Mouse (Mus musculus) embryonic facial prominence, embryonic 15.5 days (tissue): ENCODE data around the gene Cadm1. TPM values are rescaled to one million over a fixed set of nuclear protein-coding genes. Genes with fewer than 3 reads are reported as not detected.

ENCODE experiments used
- ATAC-seq: fragments of 200-750 bp; cut with Nextera tagmentation; 2 replicates; pipeline ENCODE4 v1.8.0; 2017; ENCODE audit warnings: low read depth, moderate TSS enrichment; ENCODE audit not compliant: insufficient number of reproducible peaks, low FRiP score, low TSS enrichment
- H3K27ac ChIP-seq: fragments of 300-500 bp; sonication (generic); replicated peaks from 2 replicates; pipeline ENCODE4 v1.5.1; 2015; ENCODE audit warnings: mild to moderate bottlenecking, inconsistent platforms
- H3K27me3 ChIP-seq: fragments of 300-500 bp; sonication (generic); 2 replicates; pipeline ENCODE4 v1.6.1; 2015; ENCODE audit warnings: inconsistent platforms
- H3K36me3 ChIP-seq: fragments of 300-500 bp; sonication (generic); 2 replicates; pipeline ENCODE4 v1.6.1; 2015; ENCODE audit warnings: mild to moderate bottlenecking, inconsistent platforms
- H3K4me1 ChIP-seq: fragments of 300-500 bp; sonication (generic); 2 replicates; pipeline ENCODE4 v1.6.1; 2015; ENCODE audit warnings: inconsistent platforms
- H3K4me2 ChIP-seq: fragments of 300-500 bp; sonication (generic); replicated peaks from 2 replicates; pipeline ENCODE4 v1.6.1; 2015; ENCODE audit warnings: mild to moderate bottlenecking, inconsistent platforms
- H3K4me3 ChIP-seq: fragments of 300-500 bp; sonication (generic); replicated peaks from 2 replicates; pipeline ENCODE4 v1.5.1; 2015; ENCODE audit warnings: mild to moderate bottlenecking, inconsistent platforms
- H3K9ac ChIP-seq: fragments of 300-500 bp; sonication (generic); 2 replicates; pipeline ENCODE4 v1.6.1; 2015; ENCODE audit warnings: inconsistent platforms
- H3K9me3 ChIP-seq: fragments of 300-500 bp; sonication (generic); replicated peaks from 2 replicates; pipeline ENCODE4 v1.6.1; 2016; ENCODE audit warnings: inconsistent platforms
- WGBS: fragments of 180-500 bp; shearing (Covaris S2); methylation state at CpG from one replicate; pipeline ENCODE4 v1.1.7; 2015; 5-methylcytosine and 5-hydroxymethylcytosine counted together
- polyA plus RNA-seq: library from polyadenylated mRNA; unstranded; fragments of >200 nt; fragmentation: Nextera tagmentation; extraction: Ambion mirVana; gene quantifications from 2 replicates; pipeline ENCODE4 v1.2.1, GENCODE M21; 2015

Gene Cadm1
- polyA plus RNA-seq, 1 experiment from 2014 or later, result 65.2 TPM

- no peak overlapping the region for H3K4me2 ChIP-seq
- H3K9me3 ChIP-seq, result no peaks in the 10 kb centered on the region
- no peak for ATAC-seq
- no peak overlapping the region for H3K4me3 ChIP-seq
- H3K27ac ChIP-seq, result no peak overlapping the region
- no peaks in the 10 kb centered on the region for H3K36me3 ChIP-seq
- H3K9ac ChIP-seq, result no peak overlapping the region
- no peaks in the 10 kb centered on the region for H3K27me3 ChIP-seq
- peaks cover 2% of the 10 kb centered on the region; the same call in 1 of the 2 replicates for H3K4me1 ChIP-seq
- WGBS, result 67% methylated on average over 13 of the region's 13 CpGs
Measured at GRCm38 (mm10) chr9:47803531-47804105, 273.6 kb downstream of the Cadm1 start.

- no peak overlapping the region for H3K4me2 ChIP-seq
- ATAC-seq, result no peak
- H3K36me3 ChIP-seq, result no peaks in the 10 kb centered on the region
- WGBS, result 56% methylated on average over 7 of the region's 7 CpGs
- H3K9me3 ChIP-seq, result no peaks in the 10 kb centered on the region
- H3K4me1 ChIP-seq, result peaks cover 2% of the 10 kb centered on the region; the same call in 1 of the 2 replicates
- H3K27ac ChIP-seq, result no peak overlapping the region
- no peaks in the 10 kb centered on the region for H3K27me3 ChIP-seq
- no peak overlapping the region for H3K9ac ChIP-seq
- H3K4me3 ChIP-seq, result no peak overlapping the region
Measured at GRCm38 (mm10) chr9:47805658-47806057, 275.7 kb downstream of the Cadm1 start.

GRCm38 (mm10) chr9:47825668-47826067 lies 295.7 kb downstream of the Cadm1 start:
- no peak for ATAC-seq
- WGBS, result 56% methylated on average over 4 of the region's 4 CpGs
- peaks cover 5% of the 10 kb centered on the region for H3K4me1 ChIP-seq
- H3K9ac ChIP-seq, result no peak overlapping the region
- no peaks in the 10 kb centered on the region for H3K36me3 ChIP-seq
- no peak overlapping the region for H3K27ac ChIP-seq
- no peaks in the 10 kb centered on the region for H3K9me3 ChIP-seq
- H3K4me2 ChIP-seq, result no peak overlapping the region
- no peaks in the 10 kb centered on the region for H3K27me3 ChIP-seq
- no peak overlapping the region for H3K4me3 ChIP-seq

- Histone ChIP-seq H3K4me3 (peak overlapping the region; percentile 16; the same call in 1 of the 2 replicates), H3K9ac (no peak overlapping the region), H3K4me1 (peaks cover 5% of the 10 kb centered on the region), H3K36me3 (no peaks in the 10 kb centered on the region), H3K9me3 (no peaks in the 10 kb centered on the region), H3K27ac (no peak overlapping the region), H3K27me3 (no peaks in the 10 kb centered on the region), H3K4me2 (peak overlapping the region; percentile 32)
- no peak for ATAC-seq
- WGBS, result 15% methylated on average over 13 of the region's 13 CpGs
Measured at GRCm38 (mm10) chr9:47828762-47829161, 298.8 kb downstream of the Cadm1 start.

- Histone ChIP-seq H3K27ac (no peak overlapping the region), H3K4me3 (peak overlapping the region; percentile 16; the same call in 1 of the 2 replicates), H3K4me1 (peaks cover 5% of the 10 kb centered on the region), H3K36me3 (no peaks in the 10 kb centered on the region), H3K4me2 (peak overlapping the region; percentile 32), H3K9ac (no peak overlapping the region), H3K27me3 (no peaks in the 10 kb centered on the region), H3K9me3 (no peaks in the 10 kb centered on the region)
- WGBS, result 39% methylated on average over 10 of the region's 10 CpGs
- ATAC-seq, result no peak
Measured at GRCm38 (mm10) chr9:47829204-47829603, 299.2 kb downstream of the Cadm1 start.

GRCm38 (mm10) chr9:47829846-47830245 lies 299.9 kb downstream of the Cadm1 start:
- Histone ChIP-seq H3K36me3 (no peaks in the 10 kb centered on the region), H3K4me2 (no peak overlapping the region), H3K9ac (no peak overlapping the region), H3K27me3 (no peaks in the 10 kb centered on the region), H3K4me1 (peaks cover 5% of the 10 kb centered on the region), H3K9me3 (no peaks in the 10 kb centered on the region), H3K4me3 (no peak overlapping the region), H3K27ac (no peak overlapping the region)
- 45% methylated on average over 4 of the region's 4 CpGs for WGBS
- no peak for ATAC-seq

GRCm38 (mm10) chr9:47831412-47831811 lies 301.4 kb downstream of the Cadm1 start:
- Histone ChIP-seq H3K27ac (no peak overlapping the region), H3K9me3 (no peaks in the 10 kb centered on the region), H3K4me2 (no peak overlapping the region), H3K9ac (no peak overlapping the region), H3K27me3 (no peaks in the 10 kb centered on the region), H3K4me1 (peaks cover 5% of the 10 kb centered on the region), H3K4me3 (no peak overlapping the region), H3K36me3 (no peaks in the 10 kb centered on the region)
- 66% methylated on average over 4 of the region's 4 CpGs for WGBS
- no peak for ATAC-seq

GRCm38 (mm10) chr9:47838170-47838569 lies 308.2 kb downstream of the Cadm1 start:
- no peak overlapping the region for H3K27ac ChIP-seq
- peaks cover 5% of the 10 kb centered on the region; the same call in 1 of the 2 replicates for H3K27me3 ChIP-seq
- 8% methylated on average over 7 of the region's 8 CpGs for WGBS
- H3K36me3 ChIP-seq, result no peaks in the 10 kb centered on the region
- peaks cover 13% of the 10 kb centered on the region for H3K4me1 ChIP-seq
- no peak overlapping the region for H3K4me2 ChIP-seq
- no peaks in the 10 kb centered on the region for H3K9me3 ChIP-seq
- H3K9ac ChIP-seq, result no peak overlapping the region
- no peak for ATAC-seq
- no peak overlapping the region for H3K4me3 ChIP-seq

GRCm38 (mm10) chr9:47838890-47839691 lies 309.1 kb downstream of the Cadm1 start:
- Histone ChIP-seq H3K4me2 (no peak overlapping the region), H3K27ac (no peak overlapping the region), H3K27me3 (peaks cover 5% of the 10 kb centered on the region; the same call in 1 of the 2 replicates)

GRCm38 (mm10) chr9:47839692-47840025 lies 309.7 kb downstream of the Cadm1 start:
- Histone ChIP-seq H3K27me3 (peaks cover 5% of the 10 kb centered on the region; the same call in 1 of the 2 replicates), H3K4me1 (peaks cover 13% of the 10 kb centered on the region), H3K9me3 (no peaks in the 10 kb centered on the region), H3K4me2 (no peak overlapping the region), H3K4me3 (no peak overlapping the region), H3K27ac (no peak overlapping the region), H3K36me3 (no peaks in the 10 kb centered on the region), H3K9ac (no peak overlapping the region)
- no peak for ATAC-seq
- WGBS, result 64% methylated on average over 10 of the region's 10 CpGs

More at GRCm38 (mm10) chr9:47838890-47839691, 309.1 kb downstream of the Cadm1 start:
- Histone ChIP-seq H3K9me3 (no peaks in the 10 kb centered on the region), H3K9ac (no peak overlapping the region), H3K4me3 (no peak overlapping the region), H3K4me1 (peaks cover 13% of the 10 kb centered on the region), H3K36me3 (no peaks in the 10 kb centered on the region)
- 24% methylated on average over 15 of the region's 15 CpGs for WGBS
- ATAC-seq, result no peak

- H3K27me3 ChIP-seq, result peaks cover 5% of the 10 kb centered on the region; the same call in 1 of the 2 replicates
- H3K4me3 ChIP-seq, result no peak overlapping the region
- no peaks in the 10 kb centered on the region for H3K36me3 ChIP-seq
- H3K9ac ChIP-seq, result no peak overlapping the region
- H3K9me3 ChIP-seq, result no peaks in the 10 kb centered on the region
- H3K4me1 ChIP-seq, result peaks cover 11% of the 10 kb centered on the region
- 79% methylated on average over 6 of the region's 6 CpGs for WGBS
- H3K27ac ChIP-seq, result no peak overlapping the region
- ATAC-seq, result no peak
- H3K4me2 ChIP-seq, result no peak overlapping the region
Measured at GRCm38 (mm10) chr9:47843328-47843727, 313.4 kb downstream of the Cadm1 start.
